Mouse (Mus musculus) hindbrain, embryonic 10.5 days (tissue): ENCODE results near the gene H2-Eb1. TPM values are rescaled to one million over a fixed set of nuclear protein-coding genes. Genes with fewer than 3 reads are reported as not detected.
"Not testable (repeated sequence)": the region's sequence is repeated elsewhere in the genome, so short reads cannot be mapped to it uniquely, and the experiment has no call there.

Experiments used
- DNase-seq: peaks from one replicate; pipeline ENCODE4 v3.0.0-alpha.2; 2017; ENCODE audit warnings: low spot score
- H3K27ac ChIP-seq: fragments of 300-500 bp; sonication (generic); 2 replicates; pipeline ENCODE4 v1.5.1; 2016; ENCODE audit warnings: mild to moderate bottlenecking, moderate library complexity
- H3K27me3 ChIP-seq: fragments of 300-500 bp; sonication (generic); 2 replicates; pipeline ENCODE4 v1.6.1; 2016; ENCODE audit warnings: mild to moderate bottlenecking; ENCODE audit not compliant: poor library complexity, insufficient read depth, severe bottlenecking
- H3K36me3 ChIP-seq: fragments of 300-500 bp; sonication (generic); 2 replicates; pipeline ENCODE4 v1.6.1; 2016; ENCODE audit warnings: mild to moderate bottlenecking, moderate library complexity
- H3K4me1 ChIP-seq: fragments of 300-500 bp; sonication (generic); replicated peaks from 2 replicates; pipeline ENCODE4 v1.6.1; 2016; ENCODE audit warnings: mild to moderate bottlenecking
- H3K4me3 ChIP-seq: fragments of 300-500 bp; sonication (generic); 2 replicates; pipeline ENCODE4 v1.5.1; 2016; ENCODE audit warnings: mild to moderate bottlenecking, moderate library complexity
- H3K9me3 ChIP-seq: fragments of 300-500 bp; sonication (generic); 2 replicates; pipeline ENCODE4 v1.6.1; 2016; ENCODE audit warnings: mild to moderate bottlenecking, moderate library complexity
- WGBS: fragments of 180-500 bp; shearing (Covaris S2); methylation state at CpG from one replicate; pipeline ENCODE4 v1.1.7; 2016; 5-methylcytosine and 5-hydroxymethylcytosine counted together
- polyA plus RNA-seq: library from polyadenylated mRNA; unstranded; fragments of >200 nt; fragmentation: Nextera tagmentation; extraction: Ambion mirVana; gene quantifications from 2 replicates; pipeline ENCODE4 v1.2.1, GENCODE M21; 2016

H2-Eb1 gene
- polyA plus RNA-seq, 1 experiment from 2014 or later = 1.3 TPM

- Histone ChIP-seq H3K9me3 (no peaks in the 10 kb centered on the region), H3K27me3 (peaks cover 5% of the 10 kb centered on the region; the same call in 1 of the 2 replicates), H3K27ac (peak overlapping the region; percentile 83), H3K4me1 (peaks cover 5% of the 10 kb centered on the region), H3K4me3 (peak overlapping the region; percentile 64), H3K36me3 (no peaks in the 10 kb centered on the region)
- 25% methylated on average over 38 of the region's 38 CpGs for WGBS
- DNase-seq = peak; percentile 72
These were observed 4.2 kb downstream of the H2-Eb1 start for GRCm38 (mm10) chr17:34309683-34310385.

GRCm38 (mm10) chr17:34310526-34310925, 4.9 kb downstream of the H2-Eb1 start:
- not testable (repeated sequence) for H3K4me1 ChIP-seq, H3K27ac ChIP-seq, H3K36me3 ChIP-seq, H3K4me3 ChIP-seq, DNase-seq, H3K27me3 ChIP-seq, H3K9me3 ChIP-seq
- 80% methylated on average over 3 of the region's 3 CpGs for WGBS

GRCm38 (mm10) chr17:34312185-34312584, 6.5 kb downstream of the H2-Eb1 start:
- WGBS = 92% methylated on average over 1 of the region's 1 CpGs
- DNase-seq = no peak

GRCm38 (mm10) chr17:34313393-34313792, 7.7 kb downstream of the H2-Eb1 start:
- WGBS = 42% methylated on average over 3 of the region's 3 CpGs
- H3K4me3 ChIP-seq = no peak overlapping the region
- peak; percentile 82 for DNase-seq
- no peaks in the 10 kb centered on the region for H3K9me3 ChIP-seq
- H3K36me3 ChIP-seq = no peaks in the 10 kb centered on the region
- peaks cover 10% of the 10 kb centered on the region for H3K4me1 ChIP-seq
- H3K27ac ChIP-seq = no peak overlapping the region
- no peaks in the 10 kb centered on the region for H3K27me3 ChIP-seq

More at GRCm38 (mm10) chr17:34312185-34312584, 6.5 kb downstream of the H2-Eb1 start:
- peaks cover 5% of the 10 kb centered on the region; the same call in 1 of the 2 replicates for H3K27me3 ChIP-seq
- no peaks in the 10 kb centered on the region for H3K9me3 ChIP-seq
- no peaks in the 10 kb centered on the region for H3K36me3 ChIP-seq
- H3K27ac ChIP-seq = no peak overlapping the region
- H3K4me3 ChIP-seq = no peak overlapping the region
- peaks cover 10% of the 10 kb centered on the region for H3K4me1 ChIP-seq

GRCm38 (mm10) chr17:34314286-34314685, 8.6 kb downstream of the H2-Eb1 start:
- H3K9me3 ChIP-seq = no peaks in the 10 kb centered on the region
- WGBS = 69% methylated on average over 9 of the region's 9 CpGs

GRCm38 (mm10) chr17:34315512-34315911, 9.8 kb downstream of the H2-Eb1 start:
- no peaks in the 10 kb centered on the region for H3K27me3 ChIP-seq
- H3K4me1 ChIP-seq = 0 out of 2 replicates have a peak, but pooled peaks cover 5% of the 10 kb centered on the region
- WGBS = 90% methylated on average over 1 of the region's 1 CpGs
- no peak for DNase-seq
- no peaks in the 10 kb centered on the region for H3K36me3 ChIP-seq
- H3K4me3 ChIP-seq = no peak overlapping the region
- H3K27ac ChIP-seq = no peak overlapping the region
- H3K9me3 ChIP-seq = no peaks in the 10 kb centered on the region

More at GRCm38 (mm10) chr17:34314286-34314685, 8.6 kb downstream of the H2-Eb1 start:
- Histone ChIP-seq H3K36me3 (no peaks in the 10 kb centered on the region), H3K4me3 (no peak overlapping the region), H3K4me1 (peaks cover 8% of the 10 kb centered on the region), H3K27ac (no peak overlapping the region), H3K27me3 (no peaks in the 10 kb centered on the region)
- no peak for DNase-seq

- Histone ChIP-seq H3K4me3 (no peak overlapping the region), H3K4me1 (0 out of 2 replicates have a peak, but pooled peaks cover 5% of the 10 kb centered on the region), H3K27ac (no peak overlapping the region), H3K9me3 (no peaks in the 10 kb centered on the region), H3K27me3 (no peaks in the 10 kb centered on the region), H3K36me3 (no peaks in the 10 kb centered on the region)
- 72% methylated on average over 2 of the region's 2 CpGs for WGBS
- no peak for DNase-seq
These were observed 11.0 kb downstream of the H2-Eb1 start for GRCm38 (mm10) chr17:34316697-34317096.

GRCm38 (mm10) chr17:34317275-34317674, 11.6 kb downstream of the H2-Eb1 start:
- Histone ChIP-seq H3K36me3 (no peaks in the 10 kb centered on the region), H3K4me3 (no peak overlapping the region), H3K27ac (no peak overlapping the region), H3K4me1 (0 out of 2 replicates have a peak, but pooled peaks cover 5% of the 10 kb centered on the region), H3K27me3 (no peaks in the 10 kb centered on the region), H3K9me3 (no peaks in the 10 kb centered on the region)
- DNase-seq = no peak
- 48% methylated on average over 2 of the region's 2 CpGs for WGBS

GRCm38 (mm10) chr17:34325436-34325835, 19.8 kb downstream of the H2-Eb1 start, which contains the start of gene H2-Eb2:
Gene H2-Eb2 (plus strand): TSS chr17:34325665.
- Histone ChIP-seq H3K9me3 (no peaks in the 10 kb centered on the region), H3K27ac (no peak within 1 kb of the TSS), H3K36me3 (no peaks in the 10 kb centered on the region), H3K4me1 (peaks cover 7% of the 10 kb centered on the region; the same call in 1 of the 2 replicates), H3K4me3 (no peak within 1 kb of the TSS), H3K27me3 (no peaks in the 10 kb centered on the region)
- no peak for DNase-seq
- 49% methylated on average over 4 of the region's 4 CpGs for WGBS

- no peaks in the 10 kb centered on the region for H3K36me3 ChIP-seq
- H3K4me1 ChIP-seq = peaks cover 7% of the 10 kb centered on the region; the same call in 1 of the 2 replicates
- H3K27ac ChIP-seq = no peak overlapping the region
- 87% methylated on average over 3 of the region's 3 CpGs for WGBS
- DNase-seq = no peak
- H3K4me3 ChIP-seq = no peak overlapping the region
- H3K9me3 ChIP-seq = no peaks in the 10 kb centered on the region
- no peaks in the 10 kb centered on the region for H3K27me3 ChIP-seq
These were observed 20.7 kb downstream of the H2-Eb1 start for GRCm38 (mm10) chr17:34326373-34326772.

GRCm38 (mm10) chr17:34329807-34330206, 24.1 kb downstream of the H2-Eb1 start:
- no peaks in the 10 kb centered on the region for H3K27me3 ChIP-seq
- no peaks in the 10 kb centered on the region for H3K36me3 ChIP-seq
- H3K4me3 ChIP-seq = no peak overlapping the region
- H3K9me3 ChIP-seq = no peaks in the 10 kb centered on the region
- no peak overlapping the region for H3K27ac ChIP-seq
- DNase-seq = no peak
- 79% methylated on average over 2 of the region's 2 CpGs for WGBS
- peaks cover 7% of the 10 kb centered on the region; the same call in 1 of the 2 replicates for H3K4me1 ChIP-seq

GRCm38 (mm10) chr17:34331200-34331599, 25.5 kb downstream of the H2-Eb1 start:
- Histone ChIP-seq H3K27me3 (no peaks in the 10 kb centered on the region), H3K9me3 (no peaks in the 10 kb centered on the region), H3K4me3 (no peak overlapping the region), H3K27ac (no peak overlapping the region), H3K36me3 (no peaks in the 10 kb centered on the region), H3K4me1 (0 out of 2 replicates have a peak, but pooled peaks cover 3% of the 10 kb centered on the region)
- DNase-seq = no peak
- WGBS = 100% methylated on average over 1 of the region's 1 CpGs

GRCm38 (mm10) chr17:34340619-34341402, 35.1 kb downstream of the H2-Eb1 start:
- WGBS = 48% methylated on average over 3 of the region's 3 CpGs
- H3K4me1 ChIP-seq = peaks cover 7% of the 10 kb centered on the region; the same call in 1 of the 2 replicates
- H3K9me3 ChIP-seq = no peaks in the 10 kb centered on the region

More at GRCm38 (mm10) chr17:34340619-34341402, 35.1 kb downstream of the H2-Eb1 start:
- no peak for DNase-seq
- H3K27ac ChIP-seq = no peak overlapping the region
- H3K36me3 ChIP-seq = no peaks in the 10 kb centered on the region
- no peak overlapping the region for H3K4me3 ChIP-seq
- H3K27me3 ChIP-seq = no peaks in the 10 kb centered on the region
